Mouse (Mus musculus): ENCODE results near the gene Cyth3.

GRCm38 (mm10) chr5:143622623-143623150, 440 bp downstream of the Cyth3 start:
- TF ChIP-seq CTCF (IDR thresholded peaks at IDR 0.05; ENCODE audit: insufficient read depth, low read length): no peak
- TF ChIP-seq POLR2A (IDR thresholded peaks at IDR 0.05; ENCODE audit: borderline replicate concordance, extremely low read depth, low read depth, low read length): no peak
